Mouse (Mus musculus) hematopoietic stem cell, adult 5-6 weeks (primary cell): ENCODE measurements around the gene Acvrl1. TPM values are rescaled to one million over a fixed set of nuclear protein-coding genes. Genes with fewer than 3 reads are reported as not detected.

ENCODE experiments used
- ATAC-seq, 2 experiments: fragments of 125-278 bp in 1 of 2; replicated peaks in 1 of 2; 2 replicates each; pipeline ENCODE4 v1.8.0; 2016 to 2017; ENCODE audit warnings: inconsistent platforms in 2 of 2, mild to moderate bottlenecking in 2 of 2, moderate number of reproducible peaks in 2 of 2, low read depth in 1 of 2, moderate TSS enrichment in 1 of 2; ENCODE audit not compliant: low FRiP score in 2 of 2, poor library complexity in 2 of 2, severe bottlenecking in 2 of 2, insufficient read depth in 1 of 2, low TSS enrichment in 1 of 2
- total RNA-seq: library from RNA; stranded (forward); fragments of 172-1452, 232-1000 nt; gene quantifications from 2 replicates; pipeline ENCODE4 v1.2.3, GENCODE M21; 2017

The Acvrl1 gene
- 2.0 and 4.8 TPM in 2 replicates for total RNA-seq

GRCm38 (mm10) chr15:101128181-101129089, at the start of gene Acvrl1:
Acvrl1 (plus strand) TSS chr15:101128522.
- ATAC-seq, result peak; percentile 9 to 25; a peak in 2 of 4 replicates

GRCm38 (mm10) chr15:101078731-101079156, 49.6 kb upstream of the Acvrl1 start:
- no peak for ATAC-seq

GRCm38 (mm10) chr15:101080031-101080520, 48.2 kb upstream of the Acvrl1 start:
- no peak for ATAC-seq

GRCm38 (mm10) chr15:101081035-101081548, 47.2 kb upstream of the Acvrl1 start:
- no peak for ATAC-seq

- no peak for ATAC-seq
Measured at GRCm38 (mm10) chr15:101082236-101082635, 46.1 kb upstream of the Acvrl1 start.

GRCm38 (mm10) chr15:101084499-101084898, 43.8 kb upstream of the Acvrl1 start:
- peak; percentile 66 for ATAC-seq

- no peak for ATAC-seq
Measured at GRCm38 (mm10) chr15:101086451-101086850, 41.9 kb upstream of the Acvrl1 start.

GRCm38 (mm10) chr15:101086956-101087355, 41.4 kb upstream of the Acvrl1 start:
- peak; percentile 48 to 52 for ATAC-seq

GRCm38 (mm10) chr15:101088291-101088690, 40.0 kb upstream of the Acvrl1 start:
- no peak for ATAC-seq

GRCm38 (mm10) chr15:101091551-101091950, 36.8 kb upstream of the Acvrl1 start:
- ATAC-seq, result no peak

- 0 out of 4 replicates have a peak, but pooled peaks have one; percentile 4 to 34 for ATAC-seq
Measured at GRCm38 (mm10) chr15:101092121-101092828, 36.0 kb upstream of the Acvrl1 start.

GRCm38 (mm10) chr15:101092829-101093648, 35.3 kb upstream of the Acvrl1 start:
- ATAC-seq, result no peak

GRCm38 (mm10) chr15:101093988-101094387, 34.3 kb upstream of the Acvrl1 start:
- ATAC-seq, result no peak

GRCm38 (mm10) chr15:101094979-101095378, 33.3 kb upstream of the Acvrl1 start:
- no peak for ATAC-seq

- ATAC-seq, result no peak
Measured at GRCm38 (mm10) chr15:101095392-101095791, 32.9 kb upstream of the Acvrl1 start.

GRCm38 (mm10) chr15:101097985-101098651, 30.2 kb upstream of the Acvrl1 start:
- ATAC-seq, result peak; percentile 40 to 73; a peak in 2 of 4 replicates

- ATAC-seq, result no peak
Measured at GRCm38 (mm10) chr15:101100996-101101395, 27.3 kb upstream of the Acvrl1 start.
